Mouse (Mus musculus) embryonic facial prominence, embryonic 10.5 days (tissue): ENCODE measurements at regions not wholly inside any gene's neighbourhood (a gene's known extent, or its start where the extent isn't known, plus 50 kb on each side); places are given as distances from the start of the nearest gene placed in this dataset.

Experiments
- DNase-seq: peaks from one replicate; pipeline ENCODE4 v3.0.0-alpha.2; 2017; ENCODE audit warnings: low spot score
- H3K27ac ChIP-seq: fragments of 300-500 bp; sonication (generic); replicated peaks from 2 replicates; pipeline ENCODE4 v1.5.1; 2016; ENCODE audit warnings: mild to moderate bottlenecking
- H3K27me3 ChIP-seq: fragments of 300-500 bp; sonication (generic); replicated peaks from 2 replicates; pipeline ENCODE4 v1.6.1; 2016; ENCODE audit warnings: low read depth, mild to moderate bottlenecking; ENCODE audit not compliant: poor library complexity, severe bottlenecking
- H3K36me3 ChIP-seq: fragments of 300-500 bp; sonication (generic); replicated peaks from 2 replicates; pipeline ENCODE4 v1.6.1; 2016; ENCODE audit warnings: mild to moderate bottlenecking, moderate library complexity
- H3K4me1 ChIP-seq: fragments of 300-500 bp; sonication (generic); 2 replicates; pipeline ENCODE4 v1.6.1; 2016
- H3K4me3 ChIP-seq: fragments of 300-500 bp; sonication (generic); 2 replicates; pipeline ENCODE4 v1.5.1; 2016; ENCODE audit warnings: mild to moderate bottlenecking, moderate library complexity
- H3K9me3 ChIP-seq: fragments of 300-500 bp; sonication (generic); 2 replicates; pipeline ENCODE4 v1.6.1; 2016; ENCODE audit warnings: mild to moderate bottlenecking
- WGBS: fragments of 180-500 bp; shearing (Covaris S2); methylation state at CpG from one replicate; pipeline ENCODE4 v1.1.7; 2016; 5-methylcytosine and 5-hydroxymethylcytosine counted together

- peaks cover 29% of the 10 kb centered on the region for H3K9me3 ChIP-seq
- no peak overlapping the region for H3K4me3 ChIP-seq
- DNase-seq = no peak
- no peak overlapping the region for H3K27ac ChIP-seq
- H3K27me3 ChIP-seq = no peaks in the 10 kb centered on the region
- no peaks in the 10 kb centered on the region for H3K36me3 ChIP-seq
- no peaks in the 10 kb centered on the region for H3K4me1 ChIP-seq
- WGBS = 87% methylated on average over 11 of the region's 11 CpGs
Observed at GRCm38 (mm10) chr1:34930571-34930970, 80.8 kb downstream of the Plekhb2 start.

- Histone ChIP-seq H3K9me3 (no peaks in the 10 kb centered on the region), H3K27ac (no peak overlapping the region), H3K4me1 (no peaks in the 10 kb centered on the region), H3K27me3 (no peaks in the 10 kb centered on the region), H3K36me3 (no peaks in the 10 kb centered on the region), H3K4me3 (no peak overlapping the region)
- no peak for DNase-seq
- WGBS = 95% methylated on average over 1 of the region's 1 CpGs
Observed at GRCm38 (mm10) chr1:34943196-34943595, 93.4 kb downstream of the Plekhb2 start.

GRCm38 (mm10) chr1:34961633-34962507 is 112.1 kb downstream of the Plekhb2 start:
- WGBS = 77% methylated on average over 19 of the region's 19 CpGs
- H3K4me1 ChIP-seq = no peaks in the 10 kb centered on the region
- no peak overlapping the region for H3K27ac ChIP-seq
- no peaks in the 10 kb centered on the region for H3K27me3 ChIP-seq
- no peak overlapping the region for H3K4me3 ChIP-seq
- no peak for DNase-seq
- H3K36me3 ChIP-seq = no peaks in the 10 kb centered on the region
- H3K9me3 ChIP-seq = peaks cover 5% of the 10 kb centered on the region; the same call in 1 of the 2 replicates

- no peak for DNase-seq
- no peaks in the 10 kb centered on the region for H3K36me3 ChIP-seq
- no peak overlapping the region for H3K4me3 ChIP-seq
- H3K27me3 ChIP-seq = no peaks in the 10 kb centered on the region
- WGBS = 83% methylated on average over 6 of the region's 6 CpGs
- peaks cover 5% of the 10 kb centered on the region; the same call in 1 of the 2 replicates for H3K9me3 ChIP-seq
- no peaks in the 10 kb centered on the region for H3K4me1 ChIP-seq
- H3K27ac ChIP-seq = no peak overlapping the region
Observed at GRCm38 (mm10) chr1:34962508-34962885, 112.7 kb downstream of the Plekhb2 start.

- H3K4me1 ChIP-seq = no peaks in the 10 kb centered on the region
- H3K9me3 ChIP-seq = peaks cover 10% of the 10 kb centered on the region; the same call in 1 of the 2 replicates
- H3K27me3 ChIP-seq = no peaks in the 10 kb centered on the region
- 85% methylated on average over 6 of the region's 6 CpGs for WGBS
- H3K4me3 ChIP-seq = no peak overlapping the region
- H3K27ac ChIP-seq = no peak overlapping the region
- DNase-seq = no peak
- no peaks in the 10 kb centered on the region for H3K36me3 ChIP-seq
Observed at GRCm38 (mm10) chr1:34974801-34975200, 125.0 kb downstream of the Plekhb2 start.

- WGBS = 94% methylated on average over 10 of the region's 10 CpGs
- DNase-seq = no peak
- H3K4me3 ChIP-seq = no peak overlapping the region
- H3K9me3 ChIP-seq = peaks cover 10% of the 10 kb centered on the region; the same call in 1 of the 2 replicates
- no peaks in the 10 kb centered on the region for H3K36me3 ChIP-seq
- no peaks in the 10 kb centered on the region for H3K27me3 ChIP-seq
- H3K4me1 ChIP-seq = no peaks in the 10 kb centered on the region
- no peak overlapping the region for H3K27ac ChIP-seq
Observed at GRCm38 (mm10) chr1:34978156-34978555, 128.4 kb downstream of the Plekhb2 start.

- no peaks in the 10 kb centered on the region for H3K4me1 ChIP-seq
- no peak overlapping the region for H3K4me3 ChIP-seq
- no peaks in the 10 kb centered on the region for H3K36me3 ChIP-seq
- H3K9me3 ChIP-seq = peaks cover 10% of the 10 kb centered on the region; the same call in 1 of the 2 replicates
- no peak overlapping the region for H3K27ac ChIP-seq
- H3K27me3 ChIP-seq = no peaks in the 10 kb centered on the region
- no peak for DNase-seq
- WGBS = 80% methylated on average over 3 of the region's 3 CpGs
Observed at GRCm38 (mm10) chr1:34979350-34979749, 129.6 kb downstream of the Plekhb2 start.

- Histone ChIP-seq H3K27ac (no peak overlapping the region), H3K27me3 (no peaks in the 10 kb centered on the region), H3K4me3 (no peak overlapping the region), H3K4me1 (no peaks in the 10 kb centered on the region), H3K36me3 (no peaks in the 10 kb centered on the region), H3K9me3 (peaks cover 10% of the 10 kb centered on the region; the same call in 1 of the 2 replicates)
- 92% methylated on average over 2 of the region's 2 CpGs for WGBS
- no peak for DNase-seq
Observed at GRCm38 (mm10) chr1:34981934-34982333, 132.2 kb downstream of the Plekhb2 start.

GRCm38 (mm10) chr1:34982966-34983365 is 133.2 kb downstream of the Plekhb2 start:
- Histone ChIP-seq H3K9me3 (peaks cover 6% of the 10 kb centered on the region; the same call in 1 of the 2 replicates), H3K4me3 (no peak overlapping the region), H3K27ac (no peak overlapping the region), H3K27me3 (no peaks in the 10 kb centered on the region), H3K4me1 (no peaks in the 10 kb centered on the region), H3K36me3 (no peaks in the 10 kb centered on the region)
- WGBS = 77% methylated on average over 2 of the region's 2 CpGs
- DNase-seq = no peak

GRCm38 (mm10) chr1:34986861-34987260 is 137.1 kb downstream of the Plekhb2 start:
- H3K36me3 ChIP-seq = no peaks in the 10 kb centered on the region
- H3K9me3 ChIP-seq = no peaks in the 10 kb centered on the region
- DNase-seq = no peak
- H3K4me1 ChIP-seq = no peaks in the 10 kb centered on the region
- H3K27ac ChIP-seq = no peak overlapping the region
- WGBS = 82% methylated on average over 2 of the region's 2 CpGs
- no peak overlapping the region for H3K4me3 ChIP-seq
- H3K27me3 ChIP-seq = no peaks in the 10 kb centered on the region

GRCm38 (mm10) chr1:34987650-34988221 is 138.0 kb downstream of the Plekhb2 start:
- 84% methylated on average over 8 of the region's 8 CpGs for WGBS
- H3K36me3 ChIP-seq = no peaks in the 10 kb centered on the region
- no peak for DNase-seq

GRCm38 (mm10) chr1:34988225-34988624 is 138.4 kb downstream of the Plekhb2 start:
- no peak for DNase-seq
- no peaks in the 10 kb centered on the region for H3K27me3 ChIP-seq
- no peak overlapping the region for H3K4me3 ChIP-seq
- H3K36me3 ChIP-seq = no peaks in the 10 kb centered on the region
- 82% methylated on average over 7 of the region's 7 CpGs for WGBS
- H3K27ac ChIP-seq = no peak overlapping the region
- no peaks in the 10 kb centered on the region for H3K9me3 ChIP-seq
- no peaks in the 10 kb centered on the region for H3K4me1 ChIP-seq

More at GRCm38 (mm10) chr1:34987650-34988221, 138.0 kb downstream of the Plekhb2 start:
- Histone ChIP-seq H3K27ac (no peak overlapping the region), H3K4me3 (no peak overlapping the region), H3K27me3 (no peaks in the 10 kb centered on the region), H3K9me3 (no peaks in the 10 kb centered on the region), H3K4me1 (no peaks in the 10 kb centered on the region)

- no peak for DNase-seq
- Histone ChIP-seq H3K4me3 (no peak overlapping the region), H3K27me3 (no peaks in the 10 kb centered on the region), H3K27ac (no peak overlapping the region), H3K9me3 (no peaks in the 10 kb centered on the region), H3K36me3 (no peaks in the 10 kb centered on the region), H3K4me1 (no peaks in the 10 kb centered on the region)
- WGBS = 88% methylated on average over 1 of the region's 1 CpGs
Observed at GRCm38 (mm10) chr1:35000801-35001200, 151.0 kb downstream of the Plekhb2 start.
